Mouse (Mus musculus): Measurements from ENCODE around the gene Cdkl2. TPM values are rescaled to one million over a fixed set of nuclear protein-coding genes. Genes with fewer than 3 reads are reported as not detected.

Gene Cdkl2
- total RNA-seq, 1 experiment, result 6.4 TPM

- Histone ChIP-seq H3K27ac (ENCODE audit: insufficient read depth, low read depth, low read length, poor library complexity, severe bottlenecking) (no peak overlapping the region), H3K9ac (ENCODE audit: insufficient read depth, low read depth, low read length, poor library complexity, severe bottlenecking) (no peak overlapping the region), H3K9me3 (ENCODE audit: control insufficient read depth, insufficient read depth, low read depth, low read length) (no peaks in the 10 kb centered on the region), H3K4me3 (ENCODE audit: insufficient read depth in 1 of 2, low read depth in 1 of 2, low read length in 2 of 2, poor library complexity in 1 of 2, severe bottlenecking in 1 of 2) (no peak overlapping the region), H3K4me1 (ENCODE audit: control insufficient read depth in 2 of 2, insufficient read depth in 2 of 2, low read length in 2 of 2, poor library complexity in 1 of 2) (no peaks in the 10 kb centered on the region), H3K36me3 (ENCODE audit: control insufficient read depth, insufficient read depth, low read length, poor library complexity, severe bottlenecking) (no peaks in the 10 kb centered on the region)
- no peak for DNase-seq (ENCODE audit: low read depth, low spot score)
- TF ChIP-seq ZNF384 (IDR thresholded peaks at IDR 0.05; ENCODE audit: low read depth, low read length) (no peak), ZC3H11A (IDR thresholded peaks at IDR 0.05; ENCODE audit: borderline replicate concordance, low read depth, low read length) (no peak), MAFK (IDR thresholded peaks at IDR 0.05; ENCODE audit: insufficient read depth, low read depth, low read length) (no peak), HCFC1 (IDR thresholded peaks at IDR 0.05; ENCODE audit: borderline replicate concordance, insufficient read depth, low read length) (no peak), CHD2 (IDR thresholded peaks at IDR 0.05; ENCODE audit: low read depth, low read length) (no peak)
- in situ Hi-C loops (cut with MboI; ENCODE audit: low sequenced_read_pairs in 2 of 2, unreplicated experiment in 2 of 2), result no loop called here
These were observed 62.4 kb downstream of the Cdkl2 start for GRCm38 (mm10) chr5:91981176-91981840.

GRCm38 (mm10) chr5:91977397-91977770, 66.3 kb downstream of the Cdkl2 start:
- no peak overlapping the region for H3K4me3 ChIP-seq (ENCODE audit: insufficient read depth in 1 of 2, low read depth in 1 of 2, low read length in 2 of 2, poor library complexity in 1 of 2, severe bottlenecking in 1 of 2)
- no peak overlapping the region for H3K9ac ChIP-seq (ENCODE audit: insufficient read depth, low read depth, low read length, poor library complexity, severe bottlenecking)
- in situ Hi-C loops (cut with MboI; ENCODE audit: low sequenced_read_pairs in 2 of 2, unreplicated experiment in 2 of 2), result no loop called here
- H3K27ac ChIP-seq (ENCODE audit: insufficient read depth, low read depth, low read length, poor library complexity, severe bottlenecking), result no peak overlapping the region
- H3K4me1 ChIP-seq (ENCODE audit: control insufficient read depth in 2 of 2, insufficient read depth in 2 of 2, low read length in 2 of 2, poor library complexity in 1 of 2), result no peaks in the 10 kb centered on the region
- H3K9me3 ChIP-seq (ENCODE audit: control insufficient read depth, insufficient read depth, low read depth, low read length), result no peaks in the 10 kb centered on the region
- no peak for DNase-seq (ENCODE audit: low read depth, low spot score)
- TF ChIP-seq ZNF384 (IDR thresholded peaks at IDR 0.05; ENCODE audit: low read depth, low read length) (no peak), ZC3H11A (IDR thresholded peaks at IDR 0.05; ENCODE audit: borderline replicate concordance, low read depth, low read length) (no peak), HCFC1 (IDR thresholded peaks at IDR 0.05; ENCODE audit: borderline replicate concordance, insufficient read depth, low read length) (no peak), CHD2 (IDR thresholded peaks at IDR 0.05; ENCODE audit: low read depth, low read length) (no peak), MAFK (IDR thresholded peaks at IDR 0.05; ENCODE audit: insufficient read depth, low read depth, low read length) (no peak)
- H3K36me3 ChIP-seq (ENCODE audit: control insufficient read depth, insufficient read depth, low read length, poor library complexity, severe bottlenecking), result no peaks in the 10 kb centered on the region

- in situ Hi-C loops (cut with MboI; ENCODE audit: low sequenced_read_pairs in 2 of 2, unreplicated experiment in 2 of 2), result no loop called here
- DNase-seq (ENCODE audit: low read depth, low spot score), result no peak
- Histone ChIP-seq H3K9ac (ENCODE audit: insufficient read depth, low read depth, low read length, poor library complexity, severe bottlenecking) (no peak overlapping the region), H3K36me3 (ENCODE audit: control insufficient read depth, insufficient read depth, low read length, poor library complexity, severe bottlenecking) (no peaks in the 10 kb centered on the region), H3K4me3 (ENCODE audit: insufficient read depth in 1 of 2, low read depth in 1 of 2, low read length in 2 of 2, poor library complexity in 1 of 2, severe bottlenecking in 1 of 2) (no peak overlapping the region), H3K27ac (ENCODE audit: insufficient read depth, low read depth, low read length, poor library complexity, severe bottlenecking) (no peak overlapping the region), H3K9me3 (ENCODE audit: control insufficient read depth, insufficient read depth, low read depth, low read length) (no peaks in the 10 kb centered on the region), H3K4me1 (ENCODE audit: control insufficient read depth in 2 of 2, insufficient read depth in 2 of 2, low read length in 2 of 2, poor library complexity in 1 of 2) (0 out of 4 replicates have a peak, but pooled peaks cover 0 to 2% of the 10 kb centered on the region in 2 experiments)
- TF ChIP-seq ZC3H11A (IDR thresholded peaks at IDR 0.05; ENCODE audit: borderline replicate concordance, low read depth, low read length), result no peak
- no peak for TF ChIP-seq CHD2 (IDR thresholded peaks at IDR 0.05; ENCODE audit: low read depth, low read length)
- TF ChIP-seq ZNF384 (IDR thresholded peaks at IDR 0.05; ENCODE audit: low read depth, low read length), result no peak
- TF ChIP-seq HCFC1 (IDR thresholded peaks at IDR 0.05; ENCODE audit: borderline replicate concordance, insufficient read depth, low read length), result no peak
- TF ChIP-seq MAFK (IDR thresholded peaks at IDR 0.05; ENCODE audit: insufficient read depth, low read depth, low read length), result no peak
These were observed 66.9 kb downstream of the Cdkl2 start for GRCm38 (mm10) chr5:91976566-91977396.

- DNase-seq (ENCODE audit: low read depth, low spot score), result no peak
- TF ChIP-seq HCFC1 (IDR thresholded peaks at IDR 0.05; ENCODE audit: borderline replicate concordance, insufficient read depth, low read length), result no peak
- TF ChIP-seq ZC3H11A (IDR thresholded peaks at IDR 0.05; ENCODE audit: borderline replicate concordance, low read depth, low read length), result no peak
- TF ChIP-seq CHD2 (IDR thresholded peaks at IDR 0.05; ENCODE audit: low read depth, low read length), result no peak
- TF ChIP-seq ZNF384 (IDR thresholded peaks at IDR 0.05; ENCODE audit: low read depth, low read length), result no peak
- TF ChIP-seq MAFK (IDR thresholded peaks at IDR 0.05; ENCODE audit: insufficient read depth, low read depth, low read length), result no peak
- in situ Hi-C loops (cut with MboI; ENCODE audit: low sequenced_read_pairs in 2 of 2, unreplicated experiment in 2 of 2), result no loop called here
- Histone ChIP-seq H3K36me3 (ENCODE audit: control insufficient read depth, insufficient read depth, low read length, poor library complexity, severe bottlenecking) (no peaks in the 10 kb centered on the region), H3K4me1 (ENCODE audit: control insufficient read depth in 2 of 2, insufficient read depth in 2 of 2, low read length in 2 of 2, poor library complexity in 1 of 2) (peaks cover 0 to 2% of the 10 kb centered on the region in 2 experiments; a peak in 1 of 4 replicates), H3K9me3 (ENCODE audit: control insufficient read depth, insufficient read depth, low read depth, low read length) (no peaks in the 10 kb centered on the region), H3K27ac (ENCODE audit: insufficient read depth, low read depth, low read length, poor library complexity, severe bottlenecking) (no peak overlapping the region), H3K9ac (ENCODE audit: insufficient read depth, low read depth, low read length, poor library complexity, severe bottlenecking) (no peak overlapping the region), H3K4me3 (ENCODE audit: insufficient read depth in 1 of 2, low read depth in 1 of 2, low read length in 2 of 2, poor library complexity in 1 of 2, severe bottlenecking in 1 of 2) (no peak overlapping the region)
These were observed 67.9 kb downstream of the Cdkl2 start for GRCm38 (mm10) chr5:91975758-91976157.
